Mouse (Mus musculus) central nervous system, embryonic 14 days (tissue): ENCODE measurements around the gene Gm3604. TPM values are rescaled to one million over a fixed set of nuclear protein-coding genes. Genes with fewer than 3 reads are reported as not detected.

ENCODE experiments used
- polyA plus RNA-seq: library from polyadenylated mRNA; depleted of rRNA; stranded (reverse); fragments of >200 nt; gene quantifications from 2 replicates; pipeline ENCODE4 v1.2.3, GENCODE M21; 2012; rRNA removed

The Gm3604 gene
- polyA plus RNA-seq = 0.88 TPM in 2 replicates

DNA sequence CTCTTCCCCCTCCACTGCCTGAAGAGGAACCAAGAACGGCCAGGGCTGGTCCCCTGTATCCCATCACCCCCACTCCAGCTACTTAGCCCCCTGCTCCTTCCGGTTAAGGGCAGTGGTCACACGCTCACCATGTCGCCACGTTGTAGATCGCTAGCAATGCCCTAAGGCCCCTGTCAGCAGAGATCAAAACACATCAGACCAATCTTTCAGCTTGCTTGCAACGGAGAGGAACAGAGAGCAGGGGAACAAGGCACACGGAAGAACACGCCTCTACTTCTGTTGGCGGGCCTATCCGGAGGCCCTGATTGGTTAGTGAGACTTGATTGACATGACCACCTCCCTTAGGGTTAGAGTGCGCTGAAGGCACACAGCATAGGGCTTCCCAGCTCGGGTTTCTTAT is at the start of gene Gm3604:
Gene Gm3604 (minus strand): TSS at position 226 of the 400 bp plus-strand sequence.

Other genes with a start within 250 kb of the Gm3604 start
- 6.6 and 7.4 TPM in 2 replicates for gene Gm49359, start 83.7 kb upstream of the Gm3604 start, polyA plus RNA-seq
- gene Zfp935, start 175.3 kb upstream of the Gm3604 start, polyA plus RNA-seq = not detected in 2 replicates
- 9.0 and 9.8 TPM in 2 replicates for gene Zfp934, start 188.0 kb upstream of the Gm3604 start, polyA plus RNA-seq
- gene 6720489N17Rik, start 241.0 kb upstream of the Gm3604 start, polyA plus RNA-seq = 5.1 and 5.4 TPM in 2 replicates